Mouse (Mus musculus) limb, embryonic 14.5 days (tissue): ENCODE measurements at regions not wholly inside any gene's neighbourhood (a gene's known extent, or its start where the extent isn't known, plus 50 kb on each side); places are given as distances from the start of the nearest gene placed in this dataset.

Experiments
- ATAC-seq: fragments of 200-750 bp; cut with Nextera tagmentation; 2 replicates; pipeline ENCODE4 v1.8.0; 2017; ENCODE audit warnings: low read depth, moderate number of reproducible peaks, moderate TSS enrichment; ENCODE audit not compliant: low FRiP score
- DNase-seq: peaks from one replicate; pipeline ENCODE4 v3.0.0-alpha.2; 2015; ENCODE audit warnings: low spot score
- H3K27ac ChIP-seq: fragments of 300-500 bp; sonication (generic); replicated peaks from 2 replicates; pipeline ENCODE4 v1.5.1; 2014; ENCODE audit warnings: low read depth, mild to moderate bottlenecking, low read length, moderate library complexity, mixed read lengths
- H3K27me3 ChIP-seq: fragments of 300-500 bp; sonication (generic); 2 replicates; pipeline ENCODE4 v1.6.1; 2014; ENCODE audit warnings: low read length, mixed read lengths; ENCODE audit not compliant: control insufficient read depth, insufficient read depth
- H3K36me3 ChIP-seq: fragments of 300-500 bp; sonication (generic); 2 replicates; pipeline ENCODE4 v1.6.1; 2014; ENCODE audit warnings: mild to moderate bottlenecking, low read length, moderate library complexity, mixed read lengths; ENCODE audit not compliant: control insufficient read depth, insufficient read depth
- H3K4me1 ChIP-seq: fragments of 300-500 bp; sonication (generic); 2 replicates; pipeline ENCODE4 v1.6.1; 2014; ENCODE audit warnings: antibody characterized with exemption, low read length, mixed read lengths; ENCODE audit not compliant: control insufficient read depth, insufficient read depth
- H3K4me2 ChIP-seq: fragments of 300-500 bp; sonication (generic); replicated peaks from 2 replicates; pipeline ENCODE4 v1.6.1; 2014; ENCODE audit warnings: low read depth, mild to moderate bottlenecking, low read length, moderate library complexity; ENCODE audit not compliant: severe bottlenecking
- H3K4me3 ChIP-seq: fragments of 300-500 bp; sonication (generic); replicated peaks from 2 replicates; pipeline ENCODE4 v1.5.1; 2014; ENCODE audit warnings: low read length
- H3K9ac ChIP-seq: fragments of 300-500 bp; sonication (generic); 2 replicates; pipeline ENCODE4 v1.6.1; 2014; ENCODE audit warnings: mild to moderate bottlenecking, low read depth, low read length, moderate library complexity; ENCODE audit not compliant: severe bottlenecking
- H3K9me3 ChIP-seq: fragments of 300-500 bp; sonication (generic); 2 replicates; pipeline ENCODE4 v1.6.1; 2016; ENCODE audit warnings: low read length; ENCODE audit not compliant: control insufficient read depth
- POLR2A ChIP-seq: fragments of 200-500 bp; IDR thresholded peaks from 2 replicates; pipeline ENCODE4 v1.8.0; 2012; ENCODE audit warnings: inconsistent platforms, mild to moderate bottlenecking, moderate library complexity, borderline replicate concordance; ENCODE audit not compliant: insufficient read depth, insufficient read length; ENCODE audit errors: extremely low read depth
- WGBS: fragments of 180-500 bp; shearing (Covaris S2); extraction: QIAGEN DNeasy Blood & Tissue Kit; methylation state at CpG from one replicate; pipeline ENCODE4 v1.1.7; 2014; 5-methylcytosine and 5-hydroxymethylcytosine counted together

GRCm38 (mm10) chr13:118603474-118603873 lies 66.1 kb upstream of the Fgf10 start:
- ATAC-seq (no peak), DNase-seq (no peak)
- Histone ChIP-seq H3K27ac (no peak overlapping the region), H3K36me3 (no peaks in the 10 kb centered on the region), H3K9me3 (no peaks in the 10 kb centered on the region), H3K27me3 (no peaks in the 10 kb centered on the region), H3K4me1 (no peaks in the 10 kb centered on the region), H3K9ac (no peak overlapping the region), H3K4me2 (no peak overlapping the region), H3K4me3 (no peak overlapping the region)
- whole genome bisulfite sequencing, result 75% methylated on average over 5 of the region's 5 CpGs
- TF ChIP-seq POLR2A, result no peak

GRCm38 (mm10) chr13:118596856-118597255 lies 72.7 kb upstream of the Fgf10 start:
- Histone ChIP-seq H3K4me1 (no peaks in the 10 kb centered on the region), H3K9me3 (no peaks in the 10 kb centered on the region), H3K4me3 (no peak overlapping the region), H3K27ac (no peak overlapping the region), H3K27me3 (no peaks in the 10 kb centered on the region), H3K9ac (no peak overlapping the region), H3K4me2 (no peak overlapping the region), H3K36me3 (no peaks in the 10 kb centered on the region)
- ATAC-seq (no peak), DNase-seq (no peak)
- 75% methylated on average over 5 of the region's 5 CpGs for WGBS
- TF ChIP-seq POLR2A, result no peak

DNA sequence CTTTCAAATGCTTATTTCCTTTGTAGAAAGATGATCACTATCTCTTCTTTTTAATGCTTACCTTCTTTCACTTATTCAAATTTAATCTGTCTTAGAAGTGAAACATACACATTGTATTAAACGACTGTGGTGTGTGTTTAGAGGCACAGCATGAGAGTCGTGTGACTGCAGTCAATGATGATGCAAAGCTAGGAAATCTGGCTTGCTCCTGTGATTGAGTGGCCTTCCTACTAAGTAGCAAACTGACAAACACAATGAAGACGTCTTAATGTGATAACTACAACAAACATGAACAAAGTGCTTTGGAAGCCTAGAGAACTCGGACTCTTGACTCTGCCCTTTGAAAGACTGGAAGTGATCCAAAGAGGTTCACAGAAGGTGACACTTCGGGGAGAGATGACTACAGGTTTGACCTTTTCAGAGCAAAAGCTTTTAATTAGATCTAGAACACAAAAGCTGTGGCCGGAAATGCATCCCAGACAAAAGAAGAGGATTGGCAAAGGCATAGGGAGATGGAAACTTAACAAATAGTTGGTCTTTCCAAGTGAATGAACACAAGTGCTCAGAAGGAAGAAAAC lies 73.3 kb upstream of the Fgf10 start:
- ATAC-seq (no peak), DNase-seq (no peak)
- Histone ChIP-seq H3K27ac (no peak overlapping the region), H3K4me1 (no peaks in the 10 kb centered on the region), H3K9me3 (no peaks in the 10 kb centered on the region), H3K4me3 (no peak overlapping the region), H3K4me2 (no peak overlapping the region), H3K9ac (no peak overlapping the region), H3K27me3 (no peaks in the 10 kb centered on the region), H3K36me3 (no peaks in the 10 kb centered on the region)
- TF ChIP-seq POLR2A, result no peak
- WGBS, result 78% methylated on average over 6 of the region's 6 CpGs

GRCm38 (mm10) chr13:118592074-118592473 lies 77.5 kb upstream of the Fgf10 start:
- Histone ChIP-seq H3K9ac (no peak overlapping the region), H3K27me3 (no peaks in the 10 kb centered on the region), H3K4me2 (no peak overlapping the region), H3K4me1 (no peaks in the 10 kb centered on the region), H3K27ac (no peak overlapping the region), H3K9me3 (no peaks in the 10 kb centered on the region), H3K36me3 (no peaks in the 10 kb centered on the region), H3K4me3 (no peak overlapping the region)
- ATAC-seq (no peak), DNase-seq (peak; percentile 7)
- 34% methylated on average over 4 of the region's 4 CpGs for WGBS
- TF ChIP-seq POLR2A, result no peak

DNA sequence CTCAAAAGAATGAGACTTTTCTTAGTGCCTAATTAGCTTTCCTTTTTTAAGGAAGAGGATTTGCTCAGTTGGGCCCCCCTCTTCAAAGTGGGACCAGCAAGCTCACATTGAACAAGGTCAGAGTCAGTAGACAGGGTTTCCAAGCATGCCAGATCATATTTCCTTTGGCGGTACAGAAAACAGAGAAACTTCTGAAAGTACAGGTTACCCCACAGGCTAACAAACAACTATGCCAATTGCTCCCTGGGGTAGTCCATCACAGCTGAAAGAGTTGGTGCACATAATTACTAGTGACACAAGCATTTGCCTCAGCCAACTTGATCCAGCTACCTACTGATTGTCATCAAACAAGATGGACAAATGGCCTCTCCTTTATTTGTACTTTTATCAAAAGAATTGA lies 97.0 kb upstream of the Fgf10 start:
- Histone ChIP-seq H3K27me3 (no peaks in the 10 kb centered on the region), H3K4me3 (no peak overlapping the region), H3K4me1 (no peaks in the 10 kb centered on the region), H3K9ac (no peak overlapping the region), H3K9me3 (no peaks in the 10 kb centered on the region), H3K4me2 (no peak overlapping the region), H3K36me3 (no peaks in the 10 kb centered on the region), H3K27ac (no peak overlapping the region)
- no peak for DNase-seq
- ATAC-seq, result no peak
- 19% methylated on average over 1 of the region's 1 CpGs for WGBS
- TF ChIP-seq POLR2A, result no peak
